Mouse (Mus musculus) c-Kit-positive CD71-positive TER-119-positive erythroid progenitor cells, embryonic 14.5 days (primary cell): ENCODE measurements at regions not wholly inside any gene's neighbourhood (a gene's known extent, or its start where the extent isn't known, plus 50 kb on each side); places are given as distances from the start of the nearest gene placed in this dataset.

ENCODE experiments used
- DNase-seq: peaks from one replicate; pipeline ENCODE4 v3.0.0-alpha.2; 2013; ENCODE audit warnings: low spot score

- no peak for DNase-seq
Observed at GRCm38 (mm10) chr1:90505599-90505998, 97.2 kb upstream of the Cops8 start.

DNA sequence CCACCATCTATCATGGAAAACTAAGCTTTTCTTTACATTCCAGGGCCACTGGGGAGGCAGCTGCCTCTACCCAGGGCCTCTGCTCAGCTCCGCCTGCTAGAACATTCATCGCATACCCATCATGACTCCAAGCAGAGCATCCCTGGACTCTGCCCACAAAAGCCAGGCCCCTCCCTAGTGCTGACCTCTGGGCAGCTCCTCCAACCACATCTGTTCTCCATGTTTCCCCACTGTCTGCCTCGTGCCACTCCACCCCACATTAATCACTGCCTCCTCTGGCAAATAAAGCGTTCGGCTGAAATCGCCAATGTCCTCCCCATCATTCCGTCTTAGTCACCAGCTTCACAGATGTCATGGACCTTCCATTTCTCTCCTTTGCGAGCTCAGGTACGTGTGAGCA, 96.2 kb upstream of the Cops8 start:
- DNase-seq = no peak

DNA sequence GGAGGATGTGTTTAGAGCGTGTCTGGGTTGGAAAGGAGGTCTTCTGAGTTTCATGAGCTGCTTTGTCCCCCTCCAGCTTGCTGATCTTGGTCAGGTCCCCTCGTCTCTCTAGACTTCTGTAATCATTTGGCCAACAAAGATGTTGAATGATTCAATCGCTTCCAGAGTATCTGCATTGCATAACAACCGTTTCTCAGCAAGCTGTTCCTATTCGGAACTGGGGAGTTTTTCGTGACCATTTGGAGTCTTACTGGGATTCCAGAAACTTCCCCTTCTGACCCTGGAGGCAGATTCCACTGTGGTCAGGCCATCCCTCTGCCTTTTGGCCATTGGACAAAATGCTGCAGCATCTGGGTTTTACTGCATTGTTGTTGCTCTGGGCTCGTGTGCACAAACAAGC, 93.4 kb upstream of the Cops8 start:
- DNase-seq = no peak

GRCm38 (mm10) chr1:90513442-90514070, 89.2 kb upstream of the Cops8 start:
- no peak for DNase-seq

- DNase-seq = no peak
Observed at GRCm38 (mm10) chr1:90514176-90514575, 88.6 kb upstream of the Cops8 start.

DNA sequence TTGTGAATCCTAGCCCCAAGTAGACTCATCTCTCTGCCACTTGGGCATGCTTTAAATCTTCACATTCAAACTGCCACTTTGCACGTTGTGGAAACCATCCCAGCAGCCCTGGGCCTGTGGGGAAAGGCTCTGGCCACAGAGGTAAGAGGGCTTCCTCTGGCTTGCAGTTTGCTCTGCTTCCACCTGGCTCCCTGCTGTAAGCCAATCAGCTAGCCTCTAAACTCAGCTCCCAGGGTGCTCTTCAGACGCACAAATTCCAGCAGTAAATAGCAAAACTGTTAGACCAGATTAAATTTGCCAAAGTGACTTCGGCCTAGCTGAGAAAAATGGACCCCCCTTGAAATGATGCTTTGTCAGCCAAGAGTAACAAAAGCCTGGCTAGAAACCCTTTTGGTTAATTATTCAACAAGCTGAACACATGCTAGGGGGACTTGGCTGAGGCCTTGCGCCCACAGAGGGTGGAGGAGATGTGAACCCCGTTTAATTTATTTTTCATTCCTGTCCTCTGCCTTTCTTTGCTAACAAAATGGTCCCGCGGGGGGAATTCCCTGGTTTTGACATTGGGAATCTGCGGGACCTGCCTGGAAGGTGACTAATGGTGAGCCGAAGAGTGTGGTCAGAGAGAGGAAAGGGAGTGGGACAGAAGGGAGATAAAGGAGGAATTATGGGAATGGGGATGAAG, 84.1 kb upstream of the Cops8 start:
- DNase-seq = no peak

- no peak for DNase-seq
Observed at GRCm38 (mm10) chr1:90519284-90520275, 83.2 kb upstream of the Cops8 start.

GRCm38 (mm10) chr1:90522294-90522693, 80.5 kb upstream of the Cops8 start:
- no peak for DNase-seq

DNA sequence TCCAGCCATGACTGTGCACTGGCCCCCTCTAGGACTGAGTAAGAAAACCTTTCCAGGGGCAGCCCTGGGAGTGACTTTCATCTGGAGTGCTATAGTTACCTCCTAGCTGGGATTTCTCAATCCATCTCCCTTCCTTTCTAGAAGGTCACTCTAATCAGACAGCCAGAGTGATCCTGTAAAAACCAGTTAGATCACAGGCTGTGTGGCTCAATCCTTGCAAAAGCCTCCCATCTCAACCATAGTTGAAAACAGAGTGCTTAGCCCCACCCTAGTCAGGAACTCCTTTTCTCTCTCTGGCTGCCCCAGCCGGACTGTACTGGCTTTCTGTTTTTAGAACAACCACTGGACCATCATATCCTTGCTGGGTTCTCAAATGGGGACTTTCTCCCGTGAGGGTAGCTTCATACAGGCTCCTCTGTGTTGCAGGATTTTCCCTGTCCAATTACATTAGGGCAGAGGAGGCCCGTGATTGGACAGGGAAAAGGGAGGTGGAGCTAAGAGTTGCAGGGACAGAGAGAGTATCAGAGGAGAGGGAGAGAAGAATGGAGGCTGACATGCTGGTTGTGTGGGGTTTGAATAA, 78.0 kb upstream of the Cops8 start:
- no peak for DNase-seq

- no peak for DNase-seq
Observed at GRCm38 (mm10) chr1:90526311-90526710, 76.5 kb upstream of the Cops8 start.

DNA sequence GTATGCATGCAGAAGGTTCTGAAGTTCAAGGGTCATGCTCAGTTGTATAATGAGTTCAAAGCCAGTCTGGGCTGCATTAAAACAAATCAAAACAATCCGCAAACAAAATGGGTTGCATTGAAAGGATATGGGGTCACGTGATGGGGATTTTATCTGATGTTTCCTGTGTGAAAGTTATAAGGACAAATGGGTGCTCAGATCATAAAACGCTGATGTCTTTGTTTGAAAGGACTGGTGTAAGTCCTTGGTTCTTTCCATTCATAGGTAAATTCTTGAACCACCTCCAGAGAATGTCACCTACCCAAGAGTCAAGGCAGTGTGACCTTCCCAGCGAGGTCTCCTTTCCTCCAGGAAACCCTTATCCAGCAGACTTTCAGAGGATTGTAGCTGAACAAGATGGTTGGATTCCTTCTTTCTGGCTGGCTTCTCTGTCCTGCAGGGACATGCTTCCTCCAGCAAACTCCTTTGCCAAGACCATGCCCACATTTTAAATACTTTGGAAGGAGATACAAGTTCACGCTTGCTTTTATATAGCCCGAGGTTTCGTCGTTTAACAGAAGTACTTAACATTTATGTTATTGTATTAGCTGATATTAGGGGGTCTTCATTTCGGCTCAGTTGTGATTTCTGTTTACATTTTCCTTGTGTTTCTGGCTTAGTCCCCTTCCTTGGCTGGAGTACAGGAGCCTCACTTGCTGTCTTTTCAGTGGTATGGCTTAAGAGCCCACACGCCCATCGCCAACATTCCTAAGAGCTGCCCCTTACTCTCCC, 74.6 kb upstream of the Cops8 start:
- DNase-seq = no peak

DNA sequence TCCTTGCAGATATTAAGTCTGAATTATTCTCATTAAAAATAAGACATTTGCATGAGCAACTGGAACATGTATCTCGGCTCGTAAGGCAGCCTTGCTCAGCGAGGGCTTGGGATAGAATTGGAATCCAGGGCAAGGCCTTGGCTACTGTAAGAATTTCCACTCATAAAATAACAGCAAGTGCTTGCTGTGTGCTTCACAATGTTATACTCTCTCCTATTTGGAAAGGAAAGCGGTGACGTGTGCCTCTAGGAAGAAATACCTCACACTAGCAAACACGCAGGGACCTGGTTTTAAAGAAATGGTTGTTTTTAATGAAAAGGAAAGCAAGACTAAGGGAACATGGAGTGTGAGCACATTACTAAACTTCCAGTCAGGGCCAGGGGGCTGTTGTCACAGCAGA, 69.3 kb upstream of the Cops8 start:
- DNase-seq = no peak

DNA sequence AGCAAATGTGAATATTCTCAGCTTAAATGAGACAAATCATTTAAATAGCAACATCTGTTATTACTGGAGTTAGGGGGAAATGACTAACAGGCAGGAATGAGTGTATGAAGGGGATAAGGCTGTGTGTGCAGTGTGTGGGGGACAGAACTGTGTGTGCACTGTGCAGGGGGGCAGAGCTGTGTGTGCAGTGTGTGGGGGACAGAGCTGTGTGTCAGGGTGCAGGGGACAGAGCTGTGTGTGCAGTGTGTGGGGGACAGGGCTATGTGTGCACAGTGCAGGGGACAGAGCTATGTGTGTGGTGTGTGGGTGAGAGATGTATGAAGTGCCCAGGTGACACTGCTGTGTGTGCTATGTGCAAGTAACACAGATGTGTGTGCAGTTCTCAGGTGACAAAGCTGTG, 66.7 kb upstream of the Cops8 start:
- no peak for DNase-seq

DNA sequence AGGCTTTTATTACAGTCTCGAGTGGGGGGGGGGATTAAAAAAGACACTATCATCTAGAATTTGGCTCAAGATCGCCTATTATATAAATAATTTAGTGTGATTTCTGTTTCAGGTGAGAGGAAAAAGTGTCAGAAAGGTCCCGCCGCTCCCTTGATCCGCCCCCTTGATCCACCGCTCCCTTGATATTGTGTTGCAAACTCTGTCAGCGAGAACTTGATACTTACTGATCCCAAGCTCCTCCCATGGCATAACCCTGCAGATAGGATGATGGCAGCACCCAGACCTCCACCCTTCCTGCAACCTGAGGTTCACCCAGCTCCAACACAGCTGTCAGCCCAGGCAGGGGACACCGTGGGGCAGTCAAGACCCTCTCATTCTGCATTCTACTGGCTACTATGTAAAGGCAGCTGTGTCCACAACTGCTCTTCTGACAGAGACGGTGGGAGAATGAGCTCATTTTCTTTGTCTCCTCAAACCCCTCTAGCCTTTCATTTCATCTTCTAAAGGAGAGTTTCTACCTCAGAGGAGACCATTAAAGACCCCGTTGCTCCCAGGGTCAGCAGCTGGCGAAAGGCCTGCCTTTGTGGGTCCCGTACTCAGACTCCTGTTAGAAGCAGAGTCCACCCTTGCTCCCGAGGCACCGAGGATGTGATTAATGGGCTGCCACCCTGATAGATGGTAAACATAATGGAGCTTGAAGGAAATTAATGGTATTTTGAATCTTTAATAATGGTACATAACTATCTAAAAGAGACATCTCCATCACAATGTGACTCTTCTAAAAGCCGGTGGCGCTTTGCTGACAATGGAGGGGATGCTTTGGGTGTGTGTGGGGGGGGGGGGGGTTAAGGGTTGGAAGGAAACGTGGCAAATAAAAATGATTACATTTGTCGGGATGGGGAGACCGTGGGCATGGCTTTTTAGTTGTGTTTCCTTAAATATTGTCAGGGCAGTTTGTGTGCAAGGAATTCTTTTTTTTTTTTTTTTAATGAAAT, 58.7 kb upstream of the Cops8 start:
- no peak for DNase-seq

- no peak for DNase-seq
Observed at GRCm38 (mm10) chr1:90544821-90545536, 57.8 kb upstream of the Cops8 start.

DNA sequence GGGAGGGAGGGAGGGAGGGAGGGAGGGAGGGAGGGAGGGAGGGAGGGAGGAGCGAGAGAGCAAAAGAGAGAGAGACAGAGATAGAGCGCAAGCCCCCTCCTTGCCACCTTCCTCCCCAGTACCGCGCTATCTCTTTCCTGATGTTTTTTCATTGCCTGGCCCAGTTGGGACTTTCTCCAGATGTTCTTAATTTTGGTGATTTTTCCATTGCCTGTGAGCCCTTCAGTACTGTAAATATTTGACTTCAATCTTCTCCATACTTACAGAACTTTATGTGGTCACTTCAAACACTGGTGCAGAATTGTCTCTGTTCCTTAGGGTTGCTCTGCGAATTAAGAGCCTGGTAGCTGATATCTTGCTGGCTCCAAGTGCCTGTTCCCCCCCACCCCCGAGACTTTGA, 50.1 kb upstream of the Cops8 start:
- no peak for DNase-seq
